Mouse (Mus musculus): ENCODE measurements around the gene Cnot3.

DNA sequence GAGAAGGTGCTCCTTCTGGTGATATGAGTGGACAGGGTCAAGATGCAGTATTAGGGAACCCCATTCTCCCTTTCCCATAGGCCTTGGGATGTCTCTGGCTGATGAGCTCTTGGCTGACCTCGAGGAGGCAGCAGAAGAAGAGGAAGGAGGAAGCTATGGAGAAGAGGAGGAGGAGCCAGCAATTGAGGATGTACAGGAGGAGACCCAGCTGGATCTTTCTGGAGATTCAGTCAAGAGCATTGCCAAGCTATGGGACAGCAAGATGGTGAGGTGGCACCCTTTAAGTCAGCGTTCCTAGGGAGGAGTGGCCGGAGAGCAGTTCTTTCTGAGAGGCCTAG is 14.6 kb upstream of the Cnot3 start:
- TF ChIP-seq POLR2A (IDR thresholded peaks at IDR 0.05; ENCODE audit: borderline replicate concordance, control insufficient read depth, low read depth, low read length) (no peak), CTCF (IDR thresholded peaks at IDR 0.05; ENCODE audit: control insufficient read depth, insufficient read depth, low read length) (no peak; the same call in 1 of the 2 replicates)

All from bone marrow, adult 2 months (tissue).